Mouse (Mus musculus) forebrain, embryonic 11.5 days (tissue): ENCODE measurements at regions not wholly inside any gene's neighbourhood (a gene's known extent, or its start where the extent isn't known, plus 50 kb on each side); places are given as distances from the start of the nearest gene placed in this dataset.

ENCODE experiments used
- ATAC-seq: fragments of 200-750 bp; cut with Nextera tagmentation; replicated peaks from 2 replicates; pipeline ENCODE4 v1.8.0; 2017; ENCODE audit warnings: moderate TSS enrichment; ENCODE audit not compliant: low FRiP score
- DNase-seq: peaks from one replicate; pipeline ENCODE4 v3.0.0-alpha.2; 2017; ENCODE audit warnings: low spot score
- H3K27ac ChIP-seq: fragments of 300-500 bp; sonication (generic); 2 replicates; pipeline ENCODE4 v1.5.1; 2014; ENCODE audit warnings: low read depth, low read length
- H3K27me3 ChIP-seq: fragments of 300-500 bp; sonication (generic); 2 replicates; pipeline ENCODE4 v1.6.1; 2014; ENCODE audit warnings: mild to moderate bottlenecking, low read length, mixed read lengths; ENCODE audit not compliant: control insufficient read depth, insufficient read depth
- H3K36me3 ChIP-seq: fragments of 300-500 bp; sonication (generic); 2 replicates; pipeline ENCODE4 v1.6.1; 2014; ENCODE audit warnings: mild to moderate bottlenecking, low read length, moderate library complexity, mixed read lengths; ENCODE audit not compliant: control insufficient read depth, insufficient read depth
- H3K4me1 ChIP-seq: fragments of 300-500 bp; sonication (generic); replicated peaks from 2 replicates; pipeline ENCODE4 v1.6.1; 2014; ENCODE audit warnings: low read length, mixed read lengths; ENCODE audit not compliant: control insufficient read depth, insufficient read depth
- H3K4me2 ChIP-seq: fragments of 300-500 bp; sonication (generic); 2 replicates; pipeline ENCODE4 v1.6.1; 2014; ENCODE audit warnings: low read depth, mild to moderate bottlenecking, low read length, moderate library complexity, mixed read lengths; ENCODE audit not compliant: severe bottlenecking
- H3K4me3 ChIP-seq: fragments of 300-500 bp; sonication (generic); 2 replicates; pipeline ENCODE4 v1.5.1; 2014; ENCODE audit warnings: low read depth, low read length
- H3K9ac ChIP-seq: fragments of 300-500 bp; sonication (generic); 2 replicates; pipeline ENCODE4 v1.6.1; 2014; ENCODE audit warnings: low read length
- H3K9me3 ChIP-seq: fragments of 300-500 bp; sonication (generic); 2 replicates; pipeline ENCODE4 v1.6.1; 2016; ENCODE audit warnings: low read length, mixed read lengths; ENCODE audit not compliant: control insufficient read depth
- WGBS: fragments of 180-500 bp; shearing (Covaris S2); extraction: QIAGEN DNeasy Blood & Tissue Kit; methylation state at CpG from one replicate; pipeline ENCODE4 v1.1.7; 2014; 5-methylcytosine and 5-hydroxymethylcytosine counted together

GRCm38 (mm10) chr1:40954720-40955163 is 149.3 kb downstream of the Tmem182 start:
- H3K4me1 ChIP-seq = no peaks in the 10 kb centered on the region
- no peak overlapping the region for H3K27ac ChIP-seq
- DNase-seq = no peak
- H3K9ac ChIP-seq = no peak overlapping the region
- H3K4me3 ChIP-seq = no peak overlapping the region
- 80% methylated on average over 14 of the region's 14 CpGs for WGBS
- no peaks in the 10 kb centered on the region for H3K9me3 ChIP-seq
- H3K36me3 ChIP-seq = no peaks in the 10 kb centered on the region
- no peak overlapping the region for H3K4me2 ChIP-seq
- H3K27me3 ChIP-seq = no peaks in the 10 kb centered on the region
- no peak for ATAC-seq

- peak; percentile 44; the same call in 1 of the 2 replicates for ATAC-seq
- no peaks in the 10 kb centered on the region for H3K27me3 ChIP-seq
- no peaks in the 10 kb centered on the region for H3K36me3 ChIP-seq
- no peak overlapping the region for H3K4me2 ChIP-seq
- no peak overlapping the region for H3K4me3 ChIP-seq
- DNase-seq = no peak
- WGBS = 54% methylated on average over 17 of the region's 17 CpGs
- no peaks in the 10 kb centered on the region for H3K9me3 ChIP-seq
- no peak overlapping the region for H3K27ac ChIP-seq
- H3K9ac ChIP-seq = no peak overlapping the region
- H3K4me1 ChIP-seq = no peaks in the 10 kb centered on the region
These were observed 162.5 kb downstream of the Tmem182 start for GRCm38 (mm10) chr1:40967768-40968504.

- Histone ChIP-seq H3K4me3 (no peak overlapping the region), H3K27ac (no peak overlapping the region), H3K27me3 (no peaks in the 10 kb centered on the region), H3K4me2 (no peak overlapping the region), H3K4me1 (no peaks in the 10 kb centered on the region), H3K9me3 (no peaks in the 10 kb centered on the region), H3K9ac (no peak overlapping the region), H3K36me3 (no peaks in the 10 kb centered on the region)
- DNase-seq = no peak
- 64% methylated on average over 2 of the region's 2 CpGs for WGBS
- no peak for ATAC-seq
These were observed 178.4 kb downstream of the Tmem182 start for GRCm38 (mm10) chr1:40983762-40984161.

- Histone ChIP-seq H3K27ac (no peak overlapping the region), H3K27me3 (no peaks in the 10 kb centered on the region), H3K36me3 (no peaks in the 10 kb centered on the region), H3K4me2 (no peak overlapping the region), H3K9me3 (no peaks in the 10 kb centered on the region), H3K4me3 (no peak overlapping the region), H3K4me1 (no peaks in the 10 kb centered on the region), H3K9ac (no peak overlapping the region)
- ATAC-seq (no peak), DNase-seq (no peak)
- 84% methylated on average over 4 of the region's 4 CpGs for WGBS
These were observed 187.9 kb downstream of the Tmem182 start for GRCm38 (mm10) chr1:40993327-40993726.

GRCm38 (mm10) chr1:41001154-41001949 is 196.0 kb downstream of the Tmem182 start:
- ATAC-seq = no peak
- Histone ChIP-seq H3K27me3 (no peaks in the 10 kb centered on the region), H3K4me3 (no peak overlapping the region), H3K27ac (no peak overlapping the region), H3K4me1 (no peaks in the 10 kb centered on the region; the same call in 1 of the 2 replicates), H3K9ac (no peak overlapping the region), H3K4me2 (no peak overlapping the region), H3K9me3 (no peaks in the 10 kb centered on the region), H3K36me3 (no peaks in the 10 kb centered on the region)
- 56% methylated on average over 13 of the region's 13 CpGs for WGBS
- DNase-seq = peak; percentile 71

- no peaks in the 10 kb centered on the region for H3K36me3 ChIP-seq
- H3K27me3 ChIP-seq = no peaks in the 10 kb centered on the region
- no peak for DNase-seq
- H3K9me3 ChIP-seq = no peaks in the 10 kb centered on the region
- no peaks in the 10 kb centered on the region; the same call in 1 of the 2 replicates for H3K4me1 ChIP-seq
- no peak overlapping the region for H3K4me2 ChIP-seq
- WGBS = 68% methylated on average over 9 of the region's 9 CpGs
- no peak overlapping the region for H3K27ac ChIP-seq
- H3K9ac ChIP-seq = no peak overlapping the region
- no peak overlapping the region for H3K4me3 ChIP-seq
- ATAC-seq = no peak
These were observed 196.6 kb downstream of the Tmem182 start for GRCm38 (mm10) chr1:41002006-41002405.

- WGBS = 89% methylated on average over 4 of the region's 4 CpGs
- Histone ChIP-seq H3K9ac (no peak overlapping the region), H3K27ac (no peak overlapping the region), H3K27me3 (no peaks in the 10 kb centered on the region), H3K9me3 (no peaks in the 10 kb centered on the region), H3K4me3 (no peak overlapping the region), H3K4me1 (no peaks in the 10 kb centered on the region), H3K36me3 (no peaks in the 10 kb centered on the region), H3K4me2 (no peak overlapping the region)
- ATAC-seq (no peak), DNase-seq (no peak)
These were observed 221.5 kb downstream of the Tmem182 start for GRCm38 (mm10) chr1:41026943-41027342.

GRCm38 (mm10) chr1:41027540-41027978 is 222.2 kb downstream of the Tmem182 start:
- Histone ChIP-seq H3K9me3 (no peaks in the 10 kb centered on the region), H3K36me3 (no peaks in the 10 kb centered on the region), H3K4me3 (no peak overlapping the region), H3K27me3 (no peaks in the 10 kb centered on the region), H3K27ac (no peak overlapping the region), H3K9ac (no peak overlapping the region), H3K4me2 (no peak overlapping the region), H3K4me1 (no peaks in the 10 kb centered on the region)
- 49% methylated on average over 4 of the region's 4 CpGs for whole genome bisulfite sequencing
- ATAC-seq (0 out of 2 replicates have a peak, but pooled peaks have one; percentile 49), DNase-seq (no peak)
